Mouse (Mus musculus) hematopoietic stem cell, adult 5-6 weeks (primary cell): Measurements from ENCODE around the gene Arpc1b. TPM values are rescaled to one million over a fixed set of nuclear protein-coding genes. Genes with fewer than 3 reads are reported as not detected.
"Not testable (repeated sequence)": the region's sequence is repeated elsewhere in the genome, so short reads cannot be mapped to it uniquely, and the experiment has no call there.

Experiments used
- ATAC-seq, 2 experiments: fragments of 125-278 bp in 1 of 2; replicated peaks in 1 of 2; 2 replicates each; pipeline ENCODE4 v1.8.0; 2016 to 2017; ENCODE audit warnings: inconsistent platforms in 2 of 2, mild to moderate bottlenecking in 2 of 2, moderate number of reproducible peaks in 2 of 2, low read depth in 1 of 2, moderate TSS enrichment in 1 of 2; ENCODE audit not compliant: low FRiP score in 2 of 2, poor library complexity in 2 of 2, severe bottlenecking in 2 of 2, insufficient read depth in 1 of 2, low TSS enrichment in 1 of 2
- total RNA-seq: library from RNA; stranded (forward); fragments of 172-1452, 232-1000 nt; gene quantifications from 2 replicates; pipeline ENCODE4 v1.2.3, GENCODE M21; 2017

The Arpc1b gene
- total RNA-seq, 1 experiment from 2014 or later, result 124 TPM

GRCm38 (mm10) chr5:145105694-145106275 lies 8.2 kb upstream of the Arpc1b start:
- ATAC-seq, result no peak

GRCm38 (mm10) chr5:145110401-145110800 lies 3.6 kb upstream of the Arpc1b start:
- ATAC-seq, result no peak

GRCm38 (mm10) chr5:145112566-145112965 lies 1.4 kb upstream of the Arpc1b start:
- no peak for ATAC-seq

- no peak for ATAC-seq
Observed at GRCm38 (mm10) chr5:145113416-145113815, 599 bp upstream of the Arpc1b start.

GRCm38 (mm10) chr5:145114606-145115473 lies 825 bp downstream of the Arpc1b start:
- ATAC-seq, result peak; percentile 42 to 60

GRCm38 (mm10) chr5:145115736-145116135 lies 1.7 kb downstream of the Arpc1b start:
- no peak for ATAC-seq

GRCm38 (mm10) chr5:145116316-145116715 lies 2.3 kb downstream of the Arpc1b start:
- peak; percentile 72 to 81 for ATAC-seq

GRCm38 (mm10) chr5:145116916-145117315 lies 2.9 kb downstream of the Arpc1b start:
- ATAC-seq, result no peak

- ATAC-seq, result no peak
Observed at GRCm38 (mm10) chr5:145118005-145118404, 4.0 kb downstream of the Arpc1b start.

GRCm38 (mm10) chr5:145118461-145118860 lies 4.4 kb downstream of the Arpc1b start:
- no peak for ATAC-seq

GRCm38 (mm10) chr5:145119385-145119784 lies 5.4 kb downstream of the Arpc1b start:
- no peak for ATAC-seq

GRCm38 (mm10) chr5:145120921-145121320 lies 6.9 kb downstream of the Arpc1b start:
- no peak for ATAC-seq

GRCm38 (mm10) chr5:145123396-145123795 lies 9.4 kb downstream of the Arpc1b start:
- no peak for ATAC-seq

- ATAC-seq, result no peak
Observed at GRCm38 (mm10) chr5:145126580-145126979, 12.6 kb downstream of the Arpc1b start.

- ATAC-seq, result no peak
Observed at GRCm38 (mm10) chr5:145129124-145129523, 15.1 kb downstream of the Arpc1b start.

- ATAC-seq, result not testable (repeated sequence)
Observed at GRCm38 (mm10) chr5:145129773-145130172, 15.8 kb downstream of the Arpc1b start.

- ATAC-seq, result no peak
Observed at GRCm38 (mm10) chr5:145130191-145130590, 16.2 kb downstream of the Arpc1b start.

GRCm38 (mm10) chr5:145130995-145131394 lies 17.0 kb downstream of the Arpc1b start:
- 0 out of 4 replicates have a peak, but pooled peaks have one; percentile 13 to 19 for ATAC-seq
